Mouse (Mus musculus) Patski (cell line): ENCODE measurements around the gene Cxcr4. TPM values are rescaled to one million over a fixed set of nuclear protein-coding genes. Genes with fewer than 3 reads are reported as not detected.

Source experiments
- ATAC-seq: fragments of 100-300 bp; one replicate; pipeline ENCODE4 v1.8.0; 2021
- CTCF ChIA-PET: fragments of 350-600 bp; sonication (Branson Sonifier 250); formaldehyde crosslinking; loops from one replicate; lab custom pipeline; 2022; ENCODE audit warnings: inconsistent platforms; lab: Charles Lee
- POLR2A ChIA-PET: fragments of 350-600 bp; sonication (Branson Sonifier 250); formaldehyde crosslinking; loops from one replicate; lab custom pipeline; 2022; ENCODE audit warnings: antibody characterized with exemption, inconsistent platforms; lab: Charles Lee
- DNase-seq: peaks from one replicate; pipeline ENCODE4 v3.0.0-alpha.2; 2011; ENCODE audit warnings: low read depth, low spot score
- H3K27me3 ChIP-seq: fragments of 371-371 bp; one replicate; pipeline ENCODE4 v1.5.1; 2021
- CTCF ChIP-seq: fragments of 100-300 bp; IDR thresholded peaks from one replicate; pipeline ENCODE4 v1.5.1; 2021
- in situ Hi-C: fragments of 300-500 bp; cut with MboI; formaldehyde crosslinking; loops from 3 replicates; pipeline ENCODE4 v1.11.1; 2018; ENCODE audit warnings: low pct_unique_long_range_greater_than_20kb, mixed read lengths
- polyA plus RNA-seq: library from polyadenylated mRNA; unstranded; gene quantifications from one replicate; pipeline ENCODE4 v1.2.3, GENCODE M21; 2021

The Cxcr4 gene
- polyA plus RNA-seq, 1 experiment from 2014 or later, result 3.2 TPM

GRCm38 (mm10) chr1:128549442-128549841 lies 42.7 kb downstream of the Cxcr4 start:
- no peaks in the 10 kb centered on the region for H3K27me3 ChIP-seq
- DNase-seq (no peak), ATAC-seq (no peak)
- in situ Hi-C loops, result no loop called here
- ChIA-PET CTCF (no interaction called here), POLR2A (interaction anchor here (0.9 kb wide), 1 partner anchor 200 kb away, joined by 6 read pairs; no protein-coding TSS in a partner anchor)
- TF ChIP-seq CTCF, result no peak

DNA sequence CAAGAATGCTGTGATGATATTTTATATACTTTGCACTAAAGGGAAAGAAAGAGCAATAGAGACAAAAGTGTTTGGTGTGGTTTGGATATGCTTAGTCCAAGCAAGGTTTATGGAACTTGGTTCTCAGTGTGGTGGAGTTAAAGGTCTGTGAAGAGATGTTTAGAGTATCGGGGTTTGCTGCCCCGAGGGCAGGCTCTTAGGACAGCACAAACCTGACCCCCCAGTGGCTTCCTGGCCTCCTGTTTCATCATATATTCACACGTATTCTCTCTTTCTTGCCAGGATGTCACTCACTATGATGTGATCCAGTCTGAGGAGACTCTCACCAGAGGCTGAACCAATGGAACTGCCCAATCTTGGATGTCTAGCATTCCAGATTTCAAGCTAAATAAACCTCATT lies 43.1 kb downstream of the Cxcr4 start:
- H3K27me3 ChIP-seq, result no peaks in the 10 kb centered on the region
- ATAC-seq (no peak), DNase-seq (no peak)
- CTCF ChIA-PET, result no interaction called here
- no peak for TF ChIP-seq CTCF
- in situ Hi-C loops, result no loop called here
- POLR2A ChIA-PET, result interaction anchor here (0.9 kb wide), 1 partner anchor 200 kb away, joined by 6 read pairs; no protein-coding TSS in a partner anchor

GRCm38 (mm10) chr1:128548220-128548998 lies 43.7 kb downstream of the Cxcr4 start:
- no peak for TF ChIP-seq CTCF
- POLR2A ChIA-PET, result interaction anchor here (0.9 kb wide), 1 partner anchor 201 kb away, joined by 6 read pairs; no protein-coding TSS in a partner anchor
- CTCF ChIA-PET, result no interaction called here
- ATAC-seq (no peak), DNase-seq (no peak)
- in situ Hi-C loops, result no loop called here
- no peaks in the 10 kb centered on the region for H3K27me3 ChIP-seq

- no peak for TF ChIP-seq CTCF
- H3K27me3 ChIP-seq, result no peaks in the 10 kb centered on the region
- ChIA-PET CTCF (interaction anchor here (1.0 kb wide), 1 partner anchor 67 kb away, joined by 3 read pairs; no protein-coding TSS in a partner anchor), POLR2A (no interaction called here)
- in situ Hi-C loops, result no loop called here
- no peak for ATAC-seq
- DNase-seq, result no peak
Measured at GRCm38 (mm10) chr1:128545672-128546071, 46.4 kb downstream of the Cxcr4 start.

- H3K27me3 ChIP-seq, result no peaks in the 10 kb centered on the region
- ATAC-seq (no peak), DNase-seq (no peak)
- CTCF ChIA-PET, result interaction anchor here (0.9 kb wide), 1 partner anchor 63 kb away, joined by 3 read pairs; no protein-coding TSS in a partner anchor
- no peak for TF ChIP-seq CTCF
- in situ Hi-C loops, result no loop called here
- POLR2A ChIA-PET, result no interaction called here
Measured at GRCm38 (mm10) chr1:128543137-128543536, 49.0 kb downstream of the Cxcr4 start.

DNA sequence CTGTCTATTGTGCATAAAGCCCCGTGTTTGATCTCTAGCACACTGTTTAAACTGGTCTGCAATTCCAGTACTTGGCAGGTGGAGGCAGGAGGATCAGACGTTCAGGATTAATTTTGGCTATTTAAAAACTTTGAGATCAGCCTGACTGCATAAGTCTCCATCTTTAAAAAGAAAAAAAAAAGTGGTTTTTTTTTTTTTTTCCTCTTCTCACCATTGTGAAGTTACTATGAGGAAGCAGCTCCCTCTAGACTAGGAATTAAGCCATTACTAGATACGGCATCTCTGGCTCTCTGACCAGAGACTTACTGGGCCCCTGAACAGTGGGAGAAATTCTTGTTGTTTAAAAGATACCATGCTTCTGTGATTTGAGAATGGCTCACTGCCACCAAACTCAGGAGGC lies 49.5 kb downstream of the Cxcr4 start:
- no peak for TF ChIP-seq CTCF
- ATAC-seq (no peak), DNase-seq (no peak)
- H3K27me3 ChIP-seq, result no peaks in the 10 kb centered on the region
- CTCF ChIA-PET, result no interaction called here
- in situ Hi-C loops, result no loop called here
- POLR2A ChIA-PET, result interaction anchor here (0.6 kb wide), 1 partner anchor 12 kb away, joined by 3 read pairs; no protein-coding TSS in a partner anchor

GRCm38 (mm10) chr1:128540213-128540612 lies 51.9 kb downstream of the Cxcr4 start:
- DNase-seq (no peak), ATAC-seq (no peak)
- in situ Hi-C loops, result no loop called here
- ChIA-PET CTCF (no interaction called here), POLR2A (no interaction called here)
- no peak for TF ChIP-seq CTCF
- no peaks in the 10 kb centered on the region for H3K27me3 ChIP-seq

DNA sequence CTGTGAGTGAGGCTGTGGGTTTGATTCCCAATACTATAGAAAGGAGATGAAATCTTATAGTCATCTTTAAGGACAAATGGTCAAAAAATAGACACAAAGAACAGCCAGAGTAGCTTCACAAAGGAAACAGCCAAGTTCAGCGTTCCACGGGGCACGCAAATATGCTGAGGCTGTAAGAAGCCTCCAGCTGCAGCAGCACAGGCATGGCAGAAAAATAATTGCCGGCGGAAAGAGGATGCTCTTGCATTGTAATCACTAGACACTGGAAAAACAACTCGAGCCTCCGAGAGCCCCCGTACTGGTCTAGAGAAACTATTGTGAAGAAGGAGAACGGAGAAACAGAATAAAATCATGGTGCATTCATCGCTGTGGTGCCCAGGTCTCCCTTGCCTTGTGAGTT lies 52.5 kb downstream of the Cxcr4 start:
- ChIA-PET CTCF (no interaction called here), POLR2A (no interaction called here)
- in situ Hi-C loops, result no loop called here
- no peak for DNase-seq
- ATAC-seq, result no peak
- no peaks in the 10 kb centered on the region for H3K27me3 ChIP-seq
- no peak for TF ChIP-seq CTCF

Other genes starting within 250 kb of the Cxcr4 start
- 73.5 TPM for gene Mcm6, start 232.6 kb downstream of the Cxcr4 start, polyA plus RNA-seq
- gene Dars, start 174.9 kb downstream of the Cxcr4 start, polyA plus RNA-seq, result 107 TPM